ENCODE assay signal across 14 mouse cellular contexts in genomic region chr3:36004028-36004895, GRCm38 (mm10). TPM values are rescaled to one million over a fixed set of nuclear protein-coding genes. Genes with fewer than 3 reads are reported as not detected.
DNase-seq lines count a peak whose midpoint lies in the region; ATAC-seq and TF ChIP-seq lines count a peak whose summit lies in the region.
"Had no signal": no experiment of that assay in that cellular context is flagged by ENCODE, and none has a peak within 500 bp of the region (broad histone marks: within the 10 kb centered on the region; RNA-seq: fewer than 3 reads in every experiment).

No protein-coding gene starts in this region.

- H3K36me3 ChIP-seq in thymus, adult 2 months (ENCODE audit: control insufficient read depth, insufficient read depth, low read length), result no peaks in the 10 kb centered on the region
- H3K36me3 ChIP-seq: embryonic facial prominence, embryonic 13.5 days; neural tube, embryonic 13.5 days; stomach, embryonic 15.5 days had no signal

- H3K27ac ChIP-seq in left cerebral cortex, adult 2 months, result no peak overlapping the region
- H3K27ac ChIP-seq in thymus, adult 2 months (ENCODE audit: control insufficient read depth, insufficient read depth, low read length), result no peak overlapping the region
- H3K27ac ChIP-seq: embryonic facial prominence, embryonic 13.5 days; neural tube, embryonic 13.5 days; stomach, embryonic 15.5 days had no signal

- WGBS in lung, adult 2 months, result 47% methylated on average over 4 of the region's 4 CpGs
- WGBS in thymus, adult 2 months, result 75% methylated on average over 4 of the region's 4 CpGs

- no peaks in the 10 kb centered on the region for H3K4me1 ChIP-seq in lung, adult 2 months (ENCODE audit: control insufficient read depth, insufficient read depth, low read length)
- peaks cover 4% of the 10 kb centered on the region; the same call in 1 of the 2 replicates for H3K4me1 ChIP-seq in thymus, adult 2 months (replicated peaks; ENCODE audit: control insufficient read depth, insufficient read depth, low read length)
- H3K4me1 ChIP-seq: embryonic facial prominence, embryonic 13.5 days; stomach, embryonic 15.5 days had no signal

- H3K27me3 ChIP-seq in thymus, adult 2 months (ENCODE audit: control insufficient read depth, insufficient read depth, low read length), result no peaks in the 10 kb centered on the region
- H3K27me3 ChIP-seq: embryonic facial prominence, embryonic 13.5 days; neural tube, embryonic 13.5 days; stomach, embryonic 15.5 days had no signal

- no peak overlapping the region for H3K4me3 ChIP-seq in left cerebral cortex, adult 2 months
- H3K4me3 ChIP-seq in lung, adult 2 months (replicated peaks; ENCODE audit: extremely low read depth, low read depth, low read length), result no peak overlapping the region
- no peak overlapping the region for H3K4me3 ChIP-seq in thymus, adult 2 months (ENCODE audit: control insufficient read depth, insufficient read depth, low read length)
- H3K4me3 ChIP-seq: embryonic facial prominence, embryonic 13.5 days; neural tube, embryonic 13.5 days; stomach, embryonic 15.5 days had no signal

- no peak for DNase-seq in frontal cortex, postnatal 25 days (ENCODE audit: low spot score in 2 of 2)
- DNase-seq in left cerebral cortex, postnatal 4 days, result peak; percentile 69
- DNase-seq in left cerebral cortex, adult 2 months (ENCODE audit: extremely low spot score in 1 of 2, low spot score in 2 of 2), result no peak
- DNase-seq in adrenal gland, postnatal 25 days, result peak; percentile 34
- peak; percentile 43 for DNase-seq in lung, adult 2 months
- no peak for DNase-seq in spleen, adult 12 weeks (ENCODE audit: low spot score)
- DNase-seq in thymus, adult 2 months, result no peak
- DNase-seq: liver, postnatal 0 days had no signal

- intact Hi-C loops in left cerebral cortex, postnatal 4 days (cut with DNase I), result no loop called here
- intact Hi-C loops in left cerebral cortex, adult 2 months (cut with DNase I), result no loop called here

- peak; percentile 33 for ATAC-seq in frontal cortex, adult (ENCODE audit: low TSS enrichment)
- ATAC-seq: activated CD4-positive, CD25-positive, alpha-beta regulatory T cell, adult 4 months; liver, postnatal 0 days had no signal

- TF ChIP-seq POLR2A in lung, adult 2 months (IDR thresholded peaks at IDR 0.05; ENCODE audit: borderline replicate concordance, extremely low read depth, low read depth, low read length), result no peak
- no peak for TF ChIP-seq POLR2A in thymus, adult 2 months (IDR thresholded peaks at IDR 0.05; ENCODE audit: control insufficient read depth, extremely low read depth, insufficient read depth, low read length, poor library complexity)

- TF ChIP-seq CTCF in left cerebral cortex, adult 2 months (IDR thresholded peaks at IDR 0.05), result no peak
- TF ChIP-seq CTCF in lung, adult 2 months (IDR thresholded peaks at IDR 0.05; ENCODE audit: insufficient read depth, low read length), result no peak
- no peak for TF ChIP-seq CTCF in thymus, adult 2 months (IDR thresholded peaks at IDR 0.05; ENCODE audit: borderline replicate concordance, control insufficient read depth, extremely low read depth, insufficient read depth, low read length, poor library complexity)

RNA-seq across cellular contexts. Expression of gene Mccc1, which starts 3.8 kb away (rescaled TPM):
- 10 to 100 TPM; 31.0 to 36.5 TPM for total RNA-seq in left cerebral cortex, postnatal 4 days (2021)
- 10 to 100 TPM; 35.4 to 43.6 TPM for total RNA-seq in left cerebral cortex, adult 2 months (2021)
- 111 and 116 TPM in 2 replicates for total RNA-seq in adrenal gland, postnatal 25 days (2021)
- 10.7 and 14.1 TPM in 2 replicates for polyA plus RNA-seq in lung, adult 2 months (2012; rRNA removed)
- polyA plus RNA-seq in thymus, adult 2 months (2012; rRNA removed), result 17.3 and 20.5 TPM in 2 replicates

RNA-seq across cellular contexts. Expression of gene Ccdc144b, which starts 49.1 kb away (rescaled TPM):
- total RNA-seq in left cerebral cortex, postnatal 4 days (2021), result not detected
- total RNA-seq in left cerebral cortex, adult 2 months (2021), result not detected
- total RNA-seq in adrenal gland, postnatal 25 days (2021), result 0.15 TPM in 1 of 2 replicates, not detected in the other
- polyA plus RNA-seq in lung, adult 2 months (2012; rRNA removed), result not detected in 2 replicates
- 0.01 and 0.03 TPM in 2 replicates for polyA plus RNA-seq in thymus, adult 2 months (2012; rRNA removed)
- total RNA-seq: granulocyte monocyte progenitor cell, adult 5-6 weeks had no signal
- polyA plus RNA-seq: activated CD4-positive, CD25-positive, alpha-beta regulatory T cell, adult 4 months; embryonic facial prominence, embryonic 13.5 days; liver, postnatal 0 days; neural tube, embryonic 13.5 days; stomach, embryonic 15.5 days had no signal

Comparison
In these comparisons a context has a peak if more than half of its experiments do, and no peak if none do; other contexts are left out.
1. DNase-seq: peak in left cerebral cortex, postnatal 4 days (single experiment), adrenal gland, postnatal 25 days (single experiment) and lung, adult 2 months (single experiment); none in frontal cortex, postnatal 25 days (0 of 2), left cerebral cortex, adult 2 months (0 of 2), spleen, adult 12 weeks (single experiment) and thymus, adult 2 months (single experiment).